Mouse (Mus musculus) liver, postnatal 0 days (tissue): Measurements from ENCODE around the gene Hira.

Experiments used
- CTCF ChIP-seq: sonication (generic); IDR thresholded peaks from 2 replicates; pipeline ENCODE4 v1.5.1; 2016; ENCODE audit warnings: antibody characterized with exemption, low read depth
- EP300 ChIP-seq: IDR thresholded peaks from 2 replicates; pipeline ENCODE4 v1.6.1; 2016; ENCODE audit warnings: antibody characterized with exemption, low read depth, mild to moderate bottlenecking

- TF ChIP-seq CTCF (no peak), EP300 (no peak)
Measured at GRCm38 (mm10) chr16:18952813-18953212, 76.0 kb downstream of the Hira start.
